Mouse (Mus musculus) CH12.LX (cell line): ENCODE data around the gene Atp2b2. TPM values are rescaled to one million over a fixed set of nuclear protein-coding genes. Genes with fewer than 3 reads are reported as not detected.

Experiments
- DNase-seq: peaks from one replicate; pipeline ENCODE4 v3.0.0-alpha.2; 2013; ENCODE audit errors: extremely low read depth
- H3K27ac ChIP-seq: 2 replicates; pipeline ENCODE4 v1.5.1; 2012; ENCODE audit warnings: low read depth, mild to moderate bottlenecking, control low read depth, moderate library complexity; ENCODE audit not compliant: insufficient read depth
- H3K27me3 ChIP-seq: replicated peaks from 2 replicates; pipeline ENCODE3; 2012; ENCODE audit warnings: inconsistent platforms
- H3K36me3 ChIP-seq, 2 experiments: replicated peaks in 1 of 2; 2 replicates each; pipeline versions ENCODE3 to v1.6.1; 2012; ENCODE audit warnings: inconsistent platforms in 1 of 2, low read length in 1 of 2, mild to moderate bottlenecking in 1 of 2, mixed read lengths in 1 of 2, moderate library complexity in 1 of 2; ENCODE audit not compliant: control insufficient read depth in 1 of 2, insufficient read depth in 1 of 2
- H3K4me1 ChIP-seq, 2 experiments: 2 replicates each; pipeline ENCODE4 v1.6.1; 2012; ENCODE audit warnings: inconsistent platforms in 1 of 2, moderate library complexity in 1 of 2; ENCODE audit not compliant: insufficient read depth in 2 of 2, control insufficient read depth in 1 of 2
- H3K4me2 ChIP-seq: 2 replicates; pipeline ENCODE4 v1.6.1; 2012; ENCODE audit warnings: low read depth, mild to moderate bottlenecking, control low read depth; ENCODE audit not compliant: poor library complexity, insufficient read depth, severe bottlenecking
- H3K4me3 ChIP-seq, 3 experiments: fragments of 150-350 bp in 1 of 3; sonication (generic) in 1 of 3; replicated peaks in 1 of 3; 2 replicates each; pipeline versions ENCODE3 to v1.5.1; 2011 to 2012; ENCODE audit warnings: low read depth in 2 of 3, low read length in 2 of 3, mild to moderate bottlenecking in 2 of 3, moderate library complexity in 2 of 3, control low read depth in 1 of 3, improper control_type of control experiment in 1 of 3, inconsistent platforms in 1 of 3, mixed read lengths in 1 of 3; ENCODE audit not compliant: poor library complexity in 1 of 3
- H3K79me2 ChIP-seq: replicated peaks from 2 replicates; pipeline ENCODE4 v1.6.1; 2012; ENCODE audit warnings: mild to moderate bottlenecking, moderate library complexity; ENCODE audit not compliant: control insufficient read depth, poor library complexity, insufficient read depth, severe bottlenecking; ENCODE audit errors: extremely low read depth
- H3K9ac ChIP-seq: 2 replicates; pipeline ENCODE4 v1.6.1; 2012; ENCODE audit warnings: low read depth, mild to moderate bottlenecking, control low read depth, moderate library complexity; ENCODE audit not compliant: insufficient read depth
- H3K9me3 ChIP-seq: replicated peaks from 2 replicates; pipeline ENCODE3; 2012; ENCODE audit warnings: low read length, inconsistent platforms, mixed read lengths
- BHLHE40 ChIP-seq: IDR thresholded peaks from 2 replicates; pipeline ENCODE4 v1.6.1; 2011; ENCODE audit warnings: mild to moderate bottlenecking, low read depth, low read length, improper control_type of control experiment
- CTCF ChIP-seq, 2 experiments: IDR thresholded peaks in 1 of 2; conservative IDR thresholded peaks in 1 of 2; 2 replicates each; pipeline ENCODE4 v1.5.1; 2011 to 2012; ENCODE audit warnings: low read depth in 2 of 2, low read length in 2 of 2, improper control_type of control experiment in 1 of 2, inconsistent platforms in 1 of 2, mild to moderate bottlenecking in 1 of 2, moderate library complexity in 1 of 2
- E2F4 ChIP-seq: IDR thresholded peaks from 2 replicates; pipeline ENCODE4 v1.6.1; 2011; ENCODE audit warnings: low read depth, low read length, improper control_type of control experiment; ENCODE audit not compliant: insufficient replicate concordance
- ETS1 ChIP-seq: conservative IDR thresholded peaks from 2 replicates; pipeline ENCODE4 v1.6.1; 2012; ENCODE audit warnings: low read depth, mild to moderate bottlenecking, inconsistent platforms, low read length, improper control_type of control experiment, moderate library complexity
- GABPA ChIP-seq: IDR thresholded peaks from 2 replicates; pipeline ENCODE4 v1.6.1; 2012; ENCODE audit warnings: low read depth, low read length, improper control_type of control experiment, inconsistent platforms; ENCODE audit not compliant: insufficient replicate concordance
- JUN ChIP-seq: IDR thresholded peaks from 2 replicates; pipeline ENCODE4 v1.6.1; 2011; ENCODE audit warnings: low read depth, mild to moderate bottlenecking, low read length, improper control_type of control experiment, moderate library complexity; ENCODE audit not compliant: insufficient read depth
- MXI1 ChIP-seq: IDR thresholded peaks from 2 replicates; pipeline ENCODE4 v1.6.1; 2011; ENCODE audit warnings: mild to moderate bottlenecking, low read depth, low read length, improper control_type of control experiment
- MYC ChIP-seq: IDR thresholded peaks from 2 replicates; pipeline ENCODE4 v1.6.1; 2011; ENCODE audit warnings: low read depth, mild to moderate bottlenecking, improper control_type of control experiment, low read length
- POLR2A ChIP-seq: IDR thresholded peaks from 2 replicates; pipeline ENCODE4 v1.6.1; 2011; ENCODE audit warnings: low read depth, mild to moderate bottlenecking, improper control_type of control experiment, low read length
- RCOR1 ChIP-seq: conservative IDR thresholded peaks from 2 replicates; pipeline ENCODE4 v1.6.1; 2012; ENCODE audit warnings: low read depth, mild to moderate bottlenecking, inconsistent platforms, low read length, improper control_type of control experiment
- SMC3 ChIP-seq: IDR thresholded peaks from 2 replicates; pipeline ENCODE4 v1.6.1; 2011; ENCODE audit warnings: low read depth, low read length, improper control_type of control experiment
- TCF12 ChIP-seq: IDR thresholded peaks from 2 replicates; pipeline ENCODE4 v1.6.1; 2014; ENCODE audit warnings: low read depth, mild to moderate bottlenecking, inconsistent platforms, low read length, improper control_type of control experiment
- USF1 ChIP-seq: IDR thresholded peaks from 2 replicates; pipeline ENCODE4 v1.6.1; 2014; ENCODE audit warnings: low read depth, mild to moderate bottlenecking, inconsistent platforms, low read length, improper control_type of control experiment
- ZKSCAN1 ChIP-seq: IDR thresholded peaks from 2 replicates; pipeline ENCODE4 v1.6.1; 2012; ENCODE audit warnings: low read depth, inconsistent platforms, low read length, improper control_type of control experiment, borderline replicate concordance
- ZMIZ1 ChIP-seq: IDR thresholded peaks from 2 replicates; pipeline ENCODE4 v1.6.1; 2012; ENCODE audit warnings: low read depth, mild to moderate bottlenecking, inconsistent platforms, low read length, improper control_type of control experiment
- dilution Hi-C: fragments of 300-500 bp; cut with MboI; formaldehyde crosslinking; loops from 2 replicates; pipeline ENCODE4 v1.14.3; 2020; ENCODE audit warnings: low sequenced_read_pairs; ENCODE audit not compliant: extremely low pct_unique_long_range_greater_than_20kb, extremely low pct_ligation_motif_present
- in situ Hi-C: fragments of 300-500 bp; cut with MboI; formaldehyde crosslinking; loops from 3 replicates; pipeline ENCODE4 v1.14.3; 2019; ENCODE audit warnings: low sequenced_read_pairs, low pct_ligation_motif_present, low pct_unique_long_range_greater_than_20kb, mixed read lengths
- polyA plus RNA-seq: library from polyadenylated mRNA; unstranded; fragments of >175 nt; gene quantifications from 2 replicates; pipeline ENCODE4 v1.2.1, GENCODE M21; 2012; ENCODE audit warnings: low read depth; ENCODE audit not compliant: insufficient read length
- total RNA-seq, 2 experiments: library from RNA; depleted of rRNA; stranded (reverse); fragments of 300-350 nt in 1 of 2; fragments of >200 nt in 1 of 2; gene quantifications; 2 replicates each; pipeline ENCODE4 v1.2.3; 2012 to 2014

Gene Atp2b2
- total and polyA plus RNA-seq, 3 experiments, result not detected

GRCm38 (mm10) chr6:113791012-113791411, 251.4 kb downstream of the Atp2b2 start:
- in situ Hi-C loops (no loop called here), dilution Hi-C loops (no loop called here)
- Histone ChIP-seq H3K9ac (no peak overlapping the region), H3K9me3 (no peaks in the 10 kb centered on the region), H3K4me3 (no peak overlapping the region), H3K27ac (no peak overlapping the region), H3K79me2 (no peaks in the 10 kb centered on the region), H3K4me1 (peaks cover 4 to 9% of the 10 kb centered on the region in 2 experiments; a peak in 2 of 4 replicates), H3K36me3 (no peaks in the 10 kb centered on the region), H3K27me3 (peaks cover 84% of the 10 kb centered on the region), H3K4me2 (no peak overlapping the region)
- no peak for TF ChIP-seq MXI1
- no peak for TF ChIP-seq ETS1
- TF ChIP-seq ZMIZ1, result no peak
- TF ChIP-seq USF1, result no peak
- TF ChIP-seq MYC, result no peak
- TF ChIP-seq ZKSCAN1, result no peak
- TF ChIP-seq E2F4, result no peak
- TF ChIP-seq RCOR1, result no peak
- TF ChIP-seq POLR2A, result no peak
- no peak for TF ChIP-seq BHLHE40
- TF ChIP-seq CTCF (conservative IDR thresholded peaks at IDR 0.05 in 1 of 2, IDR thresholded peaks at IDR 0.05 in 1 of 2; ENCODE audit: low read depth in 2 of 2, low read length in 2 of 2), result no peak
- no peak for TF ChIP-seq GABPA
- TF ChIP-seq JUN, result no peak
- DNase-seq, result no peak

GRCm38 (mm10) chr6:113787459-113787968, 254.9 kb downstream of the Atp2b2 start:
- Histone ChIP-seq H3K4me1 (peaks cover 4 to 9% of the 10 kb centered on the region in 2 experiments; a peak in 2 of 4 replicates), H3K27me3 (peaks cover 86% of the 10 kb centered on the region), H3K4me2 (no peak overlapping the region), H3K4me3 (no peak overlapping the region), H3K27ac (no peak overlapping the region), H3K9ac (no peak overlapping the region), H3K9me3 (peaks cover 3% of the 10 kb centered on the region), H3K36me3 (no peaks in the 10 kb centered on the region), H3K79me2 (no peaks in the 10 kb centered on the region)
- dilution Hi-C loops, result no loop called here
- peak; percentile 17 for DNase-seq
- peak; percentile 55 for TF ChIP-seq TCF12
- no peak for TF ChIP-seq ZMIZ1
- in situ Hi-C loops, result no loop called here

- Histone ChIP-seq H3K4me2 (no peak overlapping the region), H3K27me3 (peaks cover 87% of the 10 kb centered on the region), H3K9me3 (peaks cover 3% of the 10 kb centered on the region), H3K9ac (no peak overlapping the region), H3K27ac (no peak overlapping the region), H3K4me3 (no peak overlapping the region), H3K4me1 (peaks cover 4 to 9% of the 10 kb centered on the region in 2 experiments; a peak in 2 of 4 replicates), H3K36me3 (no peaks in the 10 kb centered on the region), H3K79me2 (no peaks in the 10 kb centered on the region)
- TF ChIP-seq JUN, result no peak
- TF ChIP-seq SMC3, result 0 out of 2 replicates have a peak, but pooled peaks have one; percentile 5
- peak in 1 of 2 experiments; percentile 34; a peak in 2 of 4 replicates for TF ChIP-seq CTCF (conservative IDR thresholded peaks at IDR 0.05 in 1 of 2, IDR thresholded peaks at IDR 0.05 in 1 of 2; ENCODE audit: low read depth in 2 of 2, low read length in 2 of 2)
- dilution Hi-C loops, result no loop called here
- no peak for DNase-seq
- in situ Hi-C loops, result no loop called here
Measured at GRCm38 (mm10) chr6:113785658-113786057, 256.8 kb downstream of the Atp2b2 start.
